Mouse (Mus musculus) retina, embryonic 14.5 days (tissue): Measurements from ENCODE around the gene Sh3bp5.
"Not testable (repeated sequence)": the region's sequence is repeated elsewhere in the genome, so short reads cannot be mapped to it uniquely, and the experiment has no call there.

Experiments used
- DNase-seq: peaks from one replicate; pipeline ENCODE4 v3.0.0-alpha.2; 2015; ENCODE audit warnings: low spot score

Sh3bp5 gene

DNA sequence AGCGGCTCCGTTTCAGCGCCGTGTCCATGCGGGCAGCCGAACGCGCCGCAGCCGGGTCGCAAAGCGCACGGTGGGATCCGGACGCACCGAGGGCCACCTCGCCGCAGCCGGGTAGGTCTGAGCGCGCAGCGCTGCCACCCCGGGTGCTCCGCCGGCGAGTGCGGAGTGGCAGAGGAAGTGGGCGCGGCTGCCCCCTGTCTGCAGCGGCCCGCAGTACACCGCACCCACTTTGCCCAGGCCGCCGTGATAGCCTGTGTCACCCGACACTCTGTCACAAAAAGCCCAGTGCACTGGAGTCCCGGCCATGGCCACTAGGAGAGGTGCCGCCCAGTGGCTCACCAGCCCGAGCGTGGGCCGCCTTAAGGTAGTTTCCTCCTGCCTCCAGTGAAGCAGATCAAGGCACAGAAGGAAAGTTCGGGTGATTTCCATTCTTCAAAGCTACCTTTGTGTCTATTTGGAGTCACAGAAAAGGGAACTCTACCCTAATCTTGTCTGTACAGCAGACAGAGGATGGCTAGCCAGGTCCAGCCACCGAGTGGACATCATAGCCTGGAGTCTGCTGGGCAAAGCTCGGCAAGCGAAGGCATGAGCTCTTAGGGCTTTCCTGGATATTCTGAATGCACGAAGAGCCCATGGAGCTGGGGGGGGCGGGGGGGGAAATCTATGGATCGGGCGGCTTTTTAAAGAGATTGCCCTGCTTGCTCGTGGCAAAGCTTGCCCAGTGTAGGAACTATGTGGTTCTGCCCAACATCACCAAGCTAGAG lies at the start of gene Sh3bp5:
Sh3bp5 (minus strand) TSS at position 149 of the 764 bp plus-strand sequence.
- peak; percentile 97 for DNase-seq

DNA sequence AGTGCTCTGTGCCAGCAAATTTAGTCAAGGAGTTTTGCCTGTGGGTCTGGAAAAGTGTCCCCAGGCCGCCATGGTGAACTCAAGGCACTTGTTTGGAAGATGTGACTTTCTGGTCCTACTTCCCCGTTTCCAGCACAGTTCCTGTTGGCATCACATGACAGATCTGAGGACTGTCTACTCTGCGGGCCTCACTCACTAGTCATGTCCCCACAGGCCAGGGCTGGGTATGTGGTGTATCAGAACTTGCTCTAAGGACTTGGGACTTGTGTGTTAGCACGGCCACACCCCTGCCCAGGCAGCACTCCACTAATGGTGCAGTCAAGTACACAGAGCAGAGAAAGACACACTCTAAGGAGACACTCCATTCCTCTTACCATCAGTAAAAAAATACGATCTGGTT lies 46.5 kb upstream of the Sh3bp5 start:
- DNase-seq, result no peak

DNA sequence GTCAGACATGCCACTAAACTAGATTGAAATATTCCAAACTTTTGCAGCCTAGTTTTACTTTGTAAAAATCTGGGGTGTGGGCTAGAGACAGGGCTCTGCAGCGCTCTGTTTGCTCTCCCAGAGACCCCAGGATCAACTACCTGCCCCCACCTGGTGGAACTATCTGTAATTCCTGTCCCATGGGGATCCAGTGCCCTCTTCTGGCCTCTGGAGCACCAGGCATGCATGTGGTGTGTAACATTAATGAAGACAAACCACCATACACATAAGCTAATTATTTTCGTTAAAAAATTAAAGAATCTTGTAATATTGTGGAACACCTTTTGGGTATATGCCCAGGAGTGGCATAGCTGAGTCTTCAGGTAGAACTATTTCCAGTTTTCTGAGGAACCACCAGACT lies 37.4 kb upstream of the Sh3bp5 start:
- DNase-seq, result no peak

DNA sequence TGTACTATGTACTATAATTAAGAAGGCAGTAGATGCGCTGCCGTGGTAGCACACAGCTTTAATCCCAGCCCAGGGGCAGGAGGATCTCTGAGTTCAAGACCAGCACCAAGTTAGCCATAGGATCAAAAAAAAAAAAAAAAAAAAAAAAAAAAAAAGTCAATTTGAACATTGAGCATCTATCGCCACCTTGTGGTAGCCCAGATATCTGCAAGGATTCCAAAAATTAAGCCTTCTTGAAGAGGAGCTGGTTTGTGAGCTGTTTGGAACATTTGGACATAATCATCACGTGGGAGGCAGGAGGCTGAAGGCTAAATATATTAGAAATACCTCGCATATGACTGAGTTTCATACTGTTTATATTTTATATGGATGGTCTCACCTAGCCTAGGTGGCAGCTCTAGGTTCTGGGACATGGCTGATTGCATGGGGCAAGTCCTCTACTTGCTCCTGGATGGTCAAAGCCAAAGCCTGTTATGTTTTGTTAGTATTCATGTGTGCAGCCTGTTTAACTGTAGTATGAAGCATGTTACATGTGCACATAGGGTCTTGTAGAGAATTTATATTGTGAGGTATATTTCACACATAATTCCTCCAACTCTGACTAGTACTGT lies 36.7 kb upstream of the Sh3bp5 start:
- peak; percentile 90 for DNase-seq

DNA sequence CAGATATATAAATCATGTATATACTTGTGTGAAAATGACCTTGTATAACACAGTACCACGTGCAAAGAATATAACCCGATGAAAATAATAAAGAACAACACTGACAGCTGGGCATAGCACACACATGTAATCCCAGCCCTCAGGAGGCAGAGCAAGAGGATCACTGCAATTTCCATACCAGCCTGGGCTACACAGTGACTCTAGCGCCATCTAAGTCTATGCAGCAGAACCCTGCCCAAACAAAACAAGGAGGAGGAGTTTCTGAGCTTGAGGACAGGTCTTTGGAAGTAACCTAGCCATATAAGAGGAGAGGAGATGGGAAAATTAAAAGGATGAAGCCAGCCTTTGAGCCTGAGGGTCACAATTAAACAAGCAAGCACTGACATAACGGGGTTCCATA lies 33.8 kb upstream of the Sh3bp5 start:
- DNase-seq, result no peak

DNA sequence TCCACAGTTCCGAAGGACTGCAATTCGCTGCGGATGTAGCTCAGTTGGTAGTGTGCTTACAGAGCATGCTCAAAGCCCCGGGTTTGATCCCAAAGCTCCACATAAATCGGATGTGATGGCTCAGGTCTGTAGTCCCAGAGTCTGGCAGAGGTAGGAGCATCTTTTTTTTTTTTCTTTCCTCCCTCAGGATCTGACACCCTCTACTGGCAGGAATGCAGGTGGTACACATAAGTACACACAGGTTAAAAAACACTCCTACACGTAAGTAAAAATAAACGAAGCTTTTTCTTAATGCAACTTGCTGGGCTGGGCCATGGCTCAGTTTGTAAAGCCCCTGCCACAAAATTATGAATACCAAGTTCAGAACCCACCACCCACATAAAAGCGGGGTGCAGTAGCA lies 28.3 kb upstream of the Sh3bp5 start:
- peak; percentile 43 for DNase-seq

DNA sequence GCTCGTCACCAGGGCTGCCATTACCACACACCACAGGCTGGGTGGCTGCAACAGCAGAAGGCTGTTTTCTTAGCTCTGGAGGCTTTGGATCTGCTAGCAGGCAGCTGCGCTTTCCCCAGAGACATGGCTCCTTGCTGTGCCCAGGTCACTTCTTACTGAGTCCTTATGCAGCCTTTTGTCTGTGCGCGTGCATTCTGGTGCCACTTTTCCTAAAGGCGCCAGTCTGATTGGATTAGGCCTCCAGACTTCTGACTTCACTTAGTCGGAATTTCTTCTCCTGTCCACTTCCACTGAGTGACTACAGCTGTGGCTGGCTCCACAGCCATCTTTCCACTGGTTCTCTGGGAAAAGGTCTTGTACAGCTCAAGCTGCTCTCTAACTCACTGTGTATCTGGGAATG lies 27.0 kb upstream of the Sh3bp5 start:
- peak; percentile 43 for DNase-seq

DNA sequence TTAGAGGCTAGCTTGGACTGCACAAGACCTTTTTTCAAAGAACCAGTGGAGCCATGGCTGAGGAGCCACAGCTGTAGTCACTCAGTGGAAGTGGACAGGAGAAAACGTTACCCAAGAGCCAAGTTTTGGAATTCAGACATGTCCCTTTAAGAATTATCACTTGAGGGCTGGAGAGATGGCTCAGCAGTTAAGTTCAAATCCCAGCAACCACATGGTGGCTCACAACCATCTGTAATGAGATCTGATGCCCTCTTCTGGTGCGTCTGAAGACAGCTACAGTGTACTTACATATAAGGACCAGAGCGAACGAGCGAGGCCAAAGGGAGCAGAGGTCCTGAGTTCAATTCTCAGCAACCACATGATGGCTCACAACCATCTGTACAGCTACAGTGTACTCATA lies 26.3 kb upstream of the Sh3bp5 start:
- not testable (repeated sequence) for DNase-seq

DNA sequence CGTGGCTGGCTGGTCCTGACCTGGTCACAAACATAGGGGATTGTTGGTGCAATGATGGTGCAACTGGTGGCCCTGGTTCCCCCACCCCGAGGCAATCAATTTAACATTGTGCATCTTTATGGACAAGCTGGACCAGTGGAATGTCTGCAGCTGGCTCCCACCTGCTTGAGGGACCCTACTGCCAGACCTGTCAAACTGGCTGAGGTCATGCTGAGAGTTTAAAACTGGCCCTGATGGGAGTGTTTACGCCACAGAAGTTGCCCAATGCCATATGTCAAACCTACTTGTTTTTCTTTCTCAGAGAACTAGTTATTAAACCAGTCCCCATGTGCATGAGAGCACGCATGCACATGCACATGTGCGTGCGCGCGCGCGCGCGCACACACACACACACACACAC lies 22.1 kb upstream of the Sh3bp5 start:
- DNase-seq, result no peak

DNA sequence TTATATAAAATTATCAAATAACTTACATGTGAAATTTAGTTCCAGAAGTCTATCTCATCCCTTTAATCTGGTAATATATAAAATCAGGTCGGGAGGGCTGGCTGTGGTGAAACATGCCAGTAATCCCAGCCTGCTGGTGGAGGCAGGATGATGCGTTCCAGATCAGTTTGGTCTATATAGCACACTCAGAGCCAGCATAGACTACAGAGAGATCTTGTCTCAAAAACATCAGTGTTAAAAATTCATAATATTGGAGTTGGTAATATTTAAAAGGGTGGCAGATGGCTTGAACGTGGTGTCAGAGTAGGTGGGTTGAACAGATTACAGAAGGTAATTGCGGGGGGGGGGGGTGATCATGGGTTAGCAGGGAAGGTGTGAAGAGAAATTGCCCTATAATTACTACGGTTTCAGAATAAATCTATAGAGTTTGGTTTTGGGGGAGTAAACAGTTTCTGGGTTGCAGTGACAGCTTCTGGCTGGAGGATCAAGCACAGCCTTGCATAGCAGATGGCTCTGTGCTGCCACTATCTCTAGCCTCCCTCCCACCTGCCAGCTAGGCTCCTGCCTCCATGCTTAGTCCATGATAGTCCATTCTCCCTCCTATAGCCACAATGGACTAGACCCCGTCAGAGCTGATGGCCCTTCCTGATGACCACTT lies 20.3 kb upstream of the Sh3bp5 start:
- DNase-seq, result no peak

DNA sequence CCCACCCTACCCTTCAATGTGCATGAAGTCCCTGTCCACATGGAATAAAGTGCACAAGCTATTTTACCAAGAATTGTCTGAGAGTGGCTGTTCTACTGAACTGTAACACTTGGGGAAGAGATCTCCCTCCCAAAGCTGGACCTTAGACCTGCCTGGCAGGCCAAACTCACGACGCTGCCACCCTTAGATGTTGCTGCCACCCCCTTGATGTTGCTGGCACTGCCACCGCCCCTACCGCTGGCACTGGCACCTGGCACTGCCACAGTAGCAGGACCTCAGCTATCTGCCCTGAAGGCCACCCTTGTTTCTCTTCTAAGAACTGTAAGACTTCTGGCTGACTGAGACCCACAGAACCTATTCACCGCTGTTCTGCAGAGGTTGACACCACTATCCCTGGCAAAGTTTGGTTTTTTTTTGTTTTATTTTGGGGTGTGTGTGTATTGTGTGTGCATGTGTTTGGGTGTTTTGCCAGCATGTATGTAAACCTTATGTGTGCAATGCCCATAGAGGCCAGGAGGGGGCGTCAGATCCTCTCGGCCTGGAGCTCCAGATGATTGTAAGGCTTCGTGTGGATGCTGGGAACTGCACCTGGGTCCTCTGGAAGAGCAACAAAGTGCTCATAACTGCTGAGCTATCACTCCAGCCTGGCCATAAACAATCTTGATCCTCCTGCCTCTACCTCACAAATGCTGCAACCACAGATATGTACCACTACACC lies 19.1 kb upstream of the Sh3bp5 start:
- DNase-seq, result no peak

DNA sequence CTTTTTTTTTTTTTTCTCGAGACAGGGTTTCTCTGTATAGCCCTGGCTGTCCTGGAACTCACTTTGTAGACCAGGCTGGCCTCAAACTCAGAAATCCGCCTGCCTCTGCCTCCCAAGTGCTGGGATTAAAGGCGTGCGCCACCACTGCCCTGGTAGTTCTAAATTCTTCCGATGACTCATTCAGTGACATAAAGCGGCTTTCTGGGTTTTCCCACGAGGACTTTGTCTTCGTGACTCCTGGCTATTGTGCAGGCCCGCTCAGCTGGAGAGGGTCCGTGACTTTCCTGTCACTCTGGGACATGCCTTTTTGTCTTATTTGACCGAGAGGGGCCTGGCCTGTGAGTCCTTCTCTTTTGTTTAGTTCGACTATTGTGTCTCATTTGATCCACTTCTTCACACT lies 18.1 kb upstream of the Sh3bp5 start:
- not testable (repeated sequence) for DNase-seq

DNA sequence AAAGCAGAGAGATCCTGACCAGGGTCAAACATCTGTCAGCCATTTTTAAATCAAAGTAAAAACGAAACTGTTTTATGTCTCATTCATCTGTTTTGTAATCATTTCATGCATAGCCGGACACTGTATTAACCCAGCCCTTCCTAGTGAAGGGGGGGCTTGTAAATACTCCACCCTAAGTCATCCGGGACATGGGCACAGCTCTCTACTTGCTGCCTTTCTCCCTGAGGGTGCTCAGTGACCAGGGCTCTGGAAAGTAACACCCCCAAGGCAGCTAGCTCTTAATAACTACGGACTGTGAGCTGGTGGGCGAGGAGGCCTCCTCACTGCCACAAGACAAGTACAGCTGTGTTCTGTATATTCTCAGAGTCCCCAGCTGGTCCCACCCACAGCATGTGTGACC lies 13.1 kb upstream of the Sh3bp5 start:
- DNase-seq, result no peak

DNA sequence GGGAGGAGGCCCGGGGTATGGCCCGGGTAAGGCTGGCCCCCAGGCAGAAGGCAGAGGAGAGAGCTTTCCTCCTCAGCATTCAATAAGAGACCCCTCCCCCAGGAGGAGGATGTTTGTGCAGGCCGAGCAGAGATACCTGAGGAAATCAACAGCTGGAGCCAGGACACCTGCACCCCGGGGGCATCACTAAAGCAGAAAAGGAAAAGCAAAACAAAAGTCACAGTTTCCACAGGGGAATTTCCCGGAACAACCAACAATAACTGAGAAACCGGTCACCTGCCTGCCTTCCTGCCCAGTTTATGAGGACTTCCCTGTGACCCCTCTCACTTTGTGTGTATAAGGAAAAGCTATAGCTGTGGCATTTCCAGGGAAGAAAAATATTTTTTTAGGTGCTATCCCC lies 7.7 kb upstream of the Sh3bp5 start:
- DNase-seq, result no peak

DNA sequence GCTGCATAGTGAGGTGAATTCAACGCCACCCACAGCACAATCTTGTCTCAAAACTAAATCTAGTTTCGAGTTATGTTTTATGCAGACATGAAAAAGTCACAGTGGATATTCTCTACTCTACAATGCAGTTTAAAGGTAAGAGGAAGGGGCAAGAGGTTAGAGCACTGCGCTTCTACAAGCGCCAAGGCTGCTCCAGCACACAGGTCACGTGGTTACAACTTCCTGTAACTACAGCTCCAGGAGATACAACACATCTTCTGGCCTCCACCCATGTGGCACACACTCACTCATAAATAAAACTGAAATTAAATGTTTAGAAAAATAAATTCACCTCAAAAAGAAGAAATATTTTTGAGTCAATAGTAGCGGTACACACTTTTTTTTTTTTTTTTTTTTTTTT lies 4.8 kb upstream of the Sh3bp5 start:
- DNase-seq, result no peak

DNA sequence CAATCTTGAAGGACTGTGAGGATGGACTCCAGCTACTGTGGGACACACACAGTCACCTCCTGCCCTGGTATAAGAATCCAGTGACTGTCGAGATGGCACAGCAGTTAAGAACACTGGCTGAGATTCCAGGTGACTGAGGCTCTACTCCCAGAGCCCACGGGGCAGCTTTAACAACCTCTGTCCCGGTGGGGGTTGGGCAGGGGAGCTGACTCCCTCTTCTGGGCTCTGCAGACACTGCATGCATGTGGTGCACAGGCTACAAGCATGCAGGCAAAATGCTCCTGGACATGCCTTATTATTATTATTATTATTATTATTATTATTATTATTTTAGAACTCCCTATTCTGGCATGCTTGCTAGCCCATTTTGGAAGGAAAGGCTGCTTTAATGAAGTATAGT lies 4.4 kb upstream of the Sh3bp5 start:
- no peak for DNase-seq

DNA sequence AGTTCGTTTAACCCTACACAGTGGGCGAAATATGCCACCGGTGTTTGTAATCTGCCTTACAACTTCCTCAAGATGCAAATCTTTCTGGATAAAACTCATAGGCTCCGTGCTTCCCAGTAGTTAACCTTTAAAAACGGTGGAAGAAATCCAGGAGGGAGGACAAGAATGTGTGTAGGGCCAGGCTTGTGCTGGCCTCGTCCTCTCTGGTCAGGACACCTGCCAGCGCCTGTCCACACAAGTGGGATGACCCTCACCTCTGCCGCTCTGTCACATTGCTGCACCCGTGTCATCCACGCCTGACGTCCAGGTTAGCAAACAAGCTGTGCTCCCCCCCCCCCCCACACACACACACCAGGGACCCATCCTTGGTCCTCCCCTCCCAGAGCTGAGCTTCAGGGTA lies 3.4 kb upstream of the Sh3bp5 start:
- no peak for DNase-seq

DNA sequence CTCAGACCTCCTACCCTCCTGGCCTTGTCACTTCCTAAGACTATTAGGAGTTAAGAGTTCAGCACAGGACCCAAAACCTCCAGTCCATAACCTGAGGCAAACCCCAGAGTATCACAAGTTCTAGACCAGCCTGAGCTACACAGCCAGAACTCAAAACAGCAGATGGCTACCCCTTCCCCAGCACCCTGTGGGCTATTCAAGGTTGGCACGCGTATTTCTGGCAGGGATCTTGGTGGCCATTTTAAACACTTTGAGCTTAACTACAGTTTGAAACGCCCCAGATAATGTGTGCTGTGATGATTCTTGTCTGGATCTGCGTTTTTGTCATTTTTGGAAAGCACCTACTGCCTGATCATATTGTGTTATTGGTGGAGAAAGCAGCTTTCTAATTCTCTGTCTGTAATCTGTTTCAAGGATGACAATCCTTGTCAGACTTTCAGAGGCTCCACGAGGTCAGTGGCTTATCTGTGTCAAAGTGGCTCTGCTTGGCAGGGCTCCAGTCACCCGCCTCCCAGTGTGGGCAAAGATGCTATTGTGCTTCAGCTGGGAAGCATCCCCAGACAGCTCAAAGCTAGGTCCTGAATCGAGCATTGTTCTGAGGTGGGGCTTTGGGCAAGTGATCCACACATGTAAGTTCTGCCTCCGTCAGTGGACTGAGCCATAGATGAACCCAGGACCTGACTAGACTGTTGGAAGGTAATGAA lies 2.1 kb upstream of the Sh3bp5 start:
- no peak for DNase-seq

DNA sequence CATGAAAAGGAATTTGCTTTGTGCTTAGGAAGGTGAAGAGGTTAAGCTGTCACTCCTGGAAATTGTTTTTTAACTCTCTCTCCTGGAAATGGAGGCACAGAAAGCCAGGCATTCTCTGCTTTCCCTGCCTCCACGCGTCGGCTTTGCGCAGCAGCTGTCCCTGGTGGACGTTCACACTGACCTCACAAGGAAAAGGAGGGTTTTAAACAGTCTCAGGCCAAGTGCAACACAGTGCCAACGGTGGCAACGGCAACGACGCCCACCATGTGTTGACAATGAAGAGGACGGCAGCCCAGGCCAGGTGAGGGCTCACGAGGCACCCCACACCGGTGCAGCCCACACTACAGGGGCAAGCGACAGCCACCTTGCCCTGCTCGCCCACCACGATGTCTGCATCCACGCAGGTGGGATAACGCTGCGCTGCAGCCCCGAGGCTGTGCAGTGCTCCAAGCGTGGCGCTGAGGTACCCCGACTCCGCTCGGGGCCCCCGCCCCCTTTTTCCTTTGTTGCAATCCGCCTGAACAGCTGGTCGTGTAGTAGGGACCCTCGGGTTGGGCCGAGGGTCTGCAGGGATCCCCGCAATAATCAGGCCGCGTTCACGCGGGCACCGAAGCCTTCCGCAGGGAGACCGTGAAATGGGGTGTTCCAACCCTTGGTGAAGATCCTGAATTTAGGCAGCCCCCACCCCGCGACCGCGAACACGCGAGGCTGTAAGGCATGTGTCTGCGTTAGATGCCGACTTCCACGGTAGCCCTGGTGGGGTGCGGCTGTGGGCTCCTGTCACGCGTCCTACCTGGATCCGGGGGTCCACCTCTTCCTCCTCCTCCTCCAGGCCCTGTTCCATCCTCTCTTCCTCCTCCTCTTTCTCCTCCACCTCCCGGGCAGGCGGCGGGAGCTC lies 611 bp downstream of the Sh3bp5 start:
- DNase-seq, result peak; percentile 57

DNA sequence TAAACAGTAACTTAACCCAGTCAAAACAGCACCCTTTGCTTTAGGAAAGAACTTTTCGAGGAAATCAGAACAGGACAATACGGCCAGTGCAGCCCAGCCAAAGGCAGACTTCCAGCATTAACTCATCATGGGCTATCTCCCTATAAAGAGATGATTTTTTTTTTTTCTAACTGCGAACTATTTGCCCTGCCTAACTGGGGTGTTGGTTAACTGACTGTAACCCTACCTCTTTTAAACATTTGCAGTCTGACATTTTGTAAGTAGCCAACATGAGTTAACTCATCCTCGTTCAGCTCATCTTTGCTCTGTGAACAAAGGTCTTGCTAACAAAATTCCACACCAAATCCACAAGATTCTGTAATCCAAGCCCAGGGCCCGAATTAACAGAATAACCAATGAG lies 1.5 kb downstream of the Sh3bp5 start:
- DNase-seq, result peak; percentile 21

DNA sequence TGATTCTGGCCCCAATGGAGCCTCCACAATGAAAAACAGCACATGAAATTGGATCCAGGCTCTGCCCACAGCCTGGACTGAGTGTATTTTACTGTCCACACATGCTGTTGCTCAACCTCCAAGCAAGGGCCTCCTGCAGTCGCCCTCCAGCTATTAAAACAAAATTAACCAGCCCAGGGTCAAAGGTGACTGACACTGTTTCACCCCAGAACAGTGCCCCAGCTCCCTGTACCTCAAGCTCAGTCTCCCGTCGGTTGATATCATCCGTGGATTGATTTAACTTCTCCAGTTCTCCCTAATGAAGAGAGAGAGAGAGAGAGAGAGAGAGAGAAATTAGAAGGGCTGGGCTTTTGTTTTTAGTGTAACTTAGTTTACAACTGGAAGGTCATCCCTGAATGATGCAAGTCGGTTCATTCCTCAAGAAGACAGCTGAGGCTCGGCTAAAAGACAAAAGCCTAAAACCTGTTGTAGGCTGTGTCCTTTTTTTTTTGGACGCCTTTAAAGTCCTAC lies 2.0 kb downstream of the Sh3bp5 start:
- peak; percentile 36 for DNase-seq
